Mouse (Mus musculus) kidney, embryonic 15.5 days (tissue): ENCODE results near the gene Pigk. TPM values are rescaled to one million over a fixed set of nuclear protein-coding genes. Genes with fewer than 3 reads are reported as not detected.

Source experiments
- ATAC-seq: fragments of 200-750 bp; cut with Nextera tagmentation; replicated peaks from 2 replicates; pipeline ENCODE4 v1.8.0; 2017; ENCODE audit warnings: moderate TSS enrichment; ENCODE audit not compliant: low FRiP score
- H3K27ac ChIP-seq: fragments of 300-500 bp; sonication (generic); 2 replicates; pipeline ENCODE4 v1.5.1; 2015; ENCODE audit warnings: mild to moderate bottlenecking, inconsistent platforms
- H3K27me3 ChIP-seq: fragments of 300-500 bp; sonication (generic); 2 replicates; pipeline ENCODE4 v1.6.1; 2015; ENCODE audit warnings: inconsistent platforms
- H3K36me3 ChIP-seq: fragments of 300-500 bp; sonication (generic); 2 replicates; pipeline ENCODE4 v1.6.1; 2015; ENCODE audit warnings: inconsistent platforms
- H3K4me1 ChIP-seq: fragments of 300-500 bp; sonication (generic); 2 replicates; pipeline ENCODE4 v1.6.1; 2015; ENCODE audit warnings: inconsistent platforms
- H3K4me2 ChIP-seq: fragments of 300-500 bp; sonication (generic); 2 replicates; pipeline ENCODE4 v1.6.1; 2015; ENCODE audit warnings: moderate library complexity, mild to moderate bottlenecking, inconsistent platforms
- H3K4me3 ChIP-seq: fragments of 300-500 bp; sonication (generic); replicated peaks from 2 replicates; pipeline ENCODE4 v1.5.1; 2015; ENCODE audit warnings: mild to moderate bottlenecking, inconsistent platforms
- H3K9ac ChIP-seq: fragments of 300-500 bp; sonication (generic); 2 replicates; pipeline ENCODE4 v1.6.1; 2015; ENCODE audit warnings: mild to moderate bottlenecking, inconsistent platforms
- H3K9me3 ChIP-seq: fragments of 300-500 bp; sonication (generic); replicated peaks from 2 replicates; pipeline ENCODE4 v1.6.1; 2016; ENCODE audit warnings: inconsistent platforms
- WGBS: fragments of 180-500 bp; shearing (Covaris S2); methylation state at CpG from one replicate; pipeline ENCODE4 v1.1.7; 2015; ENCODE audit warnings: mixed read lengths; 5-methylcytosine and 5-hydroxymethylcytosine counted together
- polyA plus RNA-seq: library from polyadenylated mRNA; unstranded; fragments of >200 nt; fragmentation: Nextera tagmentation; extraction: Ambion mirVana; gene quantifications from 2 replicates; pipeline ENCODE4 v1.2.1, GENCODE M21; 2015

Pigk gene
- polyA plus RNA-seq, 1 experiment from 2014 or later, result 42.2 TPM

- no peak for ATAC-seq
- H3K36me3 ChIP-seq, result no peaks in the 10 kb centered on the region
- H3K4me2 ChIP-seq, result no peak overlapping the region
- H3K27me3 ChIP-seq, result no peaks in the 10 kb centered on the region
- H3K9ac ChIP-seq, result no peak overlapping the region
- H3K27ac ChIP-seq, result no peak overlapping the region
- no peak overlapping the region for H3K4me3 ChIP-seq
- H3K9me3 ChIP-seq, result no peaks in the 10 kb centered on the region
- peaks cover 6% of the 10 kb centered on the region; the same call in 1 of the 2 replicates for H3K4me1 ChIP-seq
- 70% methylated on average over 8 of the region's 8 CpGs for WGBS
Observed at GRCm38 (mm10) chr3:152917579-152917978, 203.7 kb downstream of the Pigk start.

GRCm38 (mm10) chr3:152919101-152919500 lies 205.2 kb downstream of the Pigk start:
- H3K9ac ChIP-seq, result no peak overlapping the region
- WGBS, result 64% methylated on average over 10 of the region's 10 CpGs
- ATAC-seq, result no peak
- no peak overlapping the region for H3K27ac ChIP-seq
- no peaks in the 10 kb centered on the region for H3K27me3 ChIP-seq
- H3K9me3 ChIP-seq, result no peaks in the 10 kb centered on the region
- H3K4me1 ChIP-seq, result peaks cover 9% of the 10 kb centered on the region; the same call in 1 of the 2 replicates
- H3K36me3 ChIP-seq, result no peaks in the 10 kb centered on the region
- no peak overlapping the region for H3K4me2 ChIP-seq
- no peak overlapping the region for H3K4me3 ChIP-seq

- no peak overlapping the region for H3K4me2 ChIP-seq
- no peaks in the 10 kb centered on the region for H3K27me3 ChIP-seq
- WGBS, result 48% methylated on average over 3 of the region's 3 CpGs
- H3K27ac ChIP-seq, result no peak overlapping the region
- no peaks in the 10 kb centered on the region for H3K36me3 ChIP-seq
- no peak for ATAC-seq
- no peaks in the 10 kb centered on the region for H3K9me3 ChIP-seq
- H3K4me3 ChIP-seq, result no peak overlapping the region
- no peak overlapping the region for H3K9ac ChIP-seq
- H3K4me1 ChIP-seq, result peaks cover 9% of the 10 kb centered on the region; the same call in 1 of the 2 replicates
Observed at GRCm38 (mm10) chr3:152920365-152920764, 206.5 kb downstream of the Pigk start.

- Histone ChIP-seq H3K9ac (no peak overlapping the region), H3K9me3 (no peaks in the 10 kb centered on the region), H3K27ac (no peak overlapping the region), H3K36me3 (no peaks in the 10 kb centered on the region), H3K4me3 (no peak overlapping the region), H3K4me1 (peaks cover 17% of the 10 kb centered on the region; the same call in 1 of the 2 replicates), H3K4me2 (no peak overlapping the region), H3K27me3 (no peaks in the 10 kb centered on the region)
- no peak for ATAC-seq
- WGBS, result 54% methylated on average over 15 of the region's 15 CpGs
Observed at GRCm38 (mm10) chr3:152923530-152923929, 209.6 kb downstream of the Pigk start.

GRCm38 (mm10) chr3:152925364-152925763 lies 211.5 kb downstream of the Pigk start:
- no peak for ATAC-seq
- no peaks in the 10 kb centered on the region for H3K36me3 ChIP-seq
- H3K9me3 ChIP-seq, result no peaks in the 10 kb centered on the region
- H3K4me1 ChIP-seq, result peaks cover 21% of the 10 kb centered on the region
- H3K4me2 ChIP-seq, result no peak overlapping the region
- H3K27me3 ChIP-seq, result no peaks in the 10 kb centered on the region
- no peak overlapping the region for H3K9ac ChIP-seq
- 93% methylated on average over 8 of the region's 8 CpGs for WGBS
- H3K27ac ChIP-seq, result no peak overlapping the region
- no peak overlapping the region for H3K4me3 ChIP-seq

- H3K4me2 ChIP-seq, result no peak overlapping the region
- H3K36me3 ChIP-seq, result no peaks in the 10 kb centered on the region
- H3K9me3 ChIP-seq, result no peaks in the 10 kb centered on the region
- H3K9ac ChIP-seq, result no peak overlapping the region
- peaks cover 19% of the 10 kb centered on the region for H3K4me1 ChIP-seq
- 61% methylated on average over 4 of the region's 4 CpGs for WGBS
- no peak for ATAC-seq
- no peak overlapping the region for H3K4me3 ChIP-seq
- no peak overlapping the region for H3K27ac ChIP-seq
- no peaks in the 10 kb centered on the region for H3K27me3 ChIP-seq
Observed at GRCm38 (mm10) chr3:152926166-152926565, 212.3 kb downstream of the Pigk start.

- no peak overlapping the region for H3K27ac ChIP-seq
- H3K27me3 ChIP-seq, result no peaks in the 10 kb centered on the region
- no peaks in the 10 kb centered on the region for H3K9me3 ChIP-seq
- no peak overlapping the region for H3K4me3 ChIP-seq
- H3K36me3 ChIP-seq, result no peaks in the 10 kb centered on the region
- H3K4me1 ChIP-seq, result peaks cover 19% of the 10 kb centered on the region
- 61% methylated on average over 13 of the region's 13 CpGs for WGBS
- H3K9ac ChIP-seq, result no peak overlapping the region
- no peak overlapping the region for H3K4me2 ChIP-seq
- ATAC-seq, result no peak
Observed at GRCm38 (mm10) chr3:152928287-152928975, 214.5 kb downstream of the Pigk start.

- Histone ChIP-seq H3K27ac (no peak overlapping the region), H3K9me3 (no peaks in the 10 kb centered on the region), H3K4me3 (no peak overlapping the region), H3K4me1 (peaks cover 17% of the 10 kb centered on the region), H3K9ac (no peak overlapping the region), H3K36me3 (no peaks in the 10 kb centered on the region), H3K27me3 (no peaks in the 10 kb centered on the region), H3K4me2 (no peak overlapping the region)
- 68% methylated on average over 10 of the region's 10 CpGs for WGBS
- ATAC-seq, result no peak
Observed at GRCm38 (mm10) chr3:152929256-152929787, 215.4 kb downstream of the Pigk start.

GRCm38 (mm10) chr3:152929788-152930281 lies 215.9 kb downstream of the Pigk start:
- no peak for ATAC-seq
- WGBS, result 79% methylated on average over 7 of the region's 7 CpGs

GRCm38 (mm10) chr3:152931354-152931753 lies 217.5 kb downstream of the Pigk start:
- H3K9me3 ChIP-seq, result no peaks in the 10 kb centered on the region
- H3K27me3 ChIP-seq, result no peaks in the 10 kb centered on the region
- ATAC-seq, result no peak
- H3K27ac ChIP-seq, result no peak overlapping the region
- H3K4me2 ChIP-seq, result no peak overlapping the region
- no peaks in the 10 kb centered on the region for H3K36me3 ChIP-seq
- H3K4me1 ChIP-seq, result peaks cover 13% of the 10 kb centered on the region
- no peak overlapping the region for H3K4me3 ChIP-seq
- no peak overlapping the region for H3K9ac ChIP-seq
- 79% methylated on average over 3 of the region's 3 CpGs for WGBS

More at GRCm38 (mm10) chr3:152929788-152930281, 215.9 kb downstream of the Pigk start:
- Histone ChIP-seq H3K27me3 (no peaks in the 10 kb centered on the region), H3K4me2 (no peak overlapping the region), H3K9me3 (no peaks in the 10 kb centered on the region), H3K27ac (no peak overlapping the region), H3K4me3 (no peak overlapping the region), H3K9ac (no peak overlapping the region), H3K36me3 (no peaks in the 10 kb centered on the region), H3K4me1 (peaks cover 17% of the 10 kb centered on the region)

GRCm38 (mm10) chr3:152932096-152932495 lies 218.2 kb downstream of the Pigk start:
- H3K4me3 ChIP-seq, result no peak overlapping the region
- 69% methylated on average over 4 of the region's 4 CpGs for WGBS
- H3K4me1 ChIP-seq, result peaks cover 13% of the 10 kb centered on the region
- H3K9me3 ChIP-seq, result no peaks in the 10 kb centered on the region
- no peak overlapping the region for H3K27ac ChIP-seq
- H3K36me3 ChIP-seq, result no peaks in the 10 kb centered on the region
- no peaks in the 10 kb centered on the region for H3K27me3 ChIP-seq
- H3K4me2 ChIP-seq, result no peak overlapping the region
- H3K9ac ChIP-seq, result no peak overlapping the region
- no peak for ATAC-seq

- WGBS, result 92% methylated on average over 2 of the region's 2 CpGs
- ATAC-seq, result no peak
Observed at GRCm38 (mm10) chr3:152932544-152932943, 218.6 kb downstream of the Pigk start.

More at GRCm38 (mm10) chr3:152932544-152932943, 218.6 kb downstream of the Pigk start:
- H3K4me1 ChIP-seq, result peaks cover 13% of the 10 kb centered on the region
- no peaks in the 10 kb centered on the region for H3K36me3 ChIP-seq
- no peak overlapping the region for H3K27ac ChIP-seq
- no peak overlapping the region for H3K4me3 ChIP-seq
- no peaks in the 10 kb centered on the region for H3K27me3 ChIP-seq
- no peaks in the 10 kb centered on the region for H3K9me3 ChIP-seq
- no peak overlapping the region for H3K9ac ChIP-seq
- H3K4me2 ChIP-seq, result no peak overlapping the region
